Mouse (Mus musculus): ENCODE results near the gene Asl. TPM values are rescaled to one million over a fixed set of nuclear protein-coding genes. Genes with fewer than 3 reads are reported as not detected.

Asl gene
- polyA plus RNA-seq, 2 experiments from 2014 or later, result 102 to 103 TPM

DNA sequence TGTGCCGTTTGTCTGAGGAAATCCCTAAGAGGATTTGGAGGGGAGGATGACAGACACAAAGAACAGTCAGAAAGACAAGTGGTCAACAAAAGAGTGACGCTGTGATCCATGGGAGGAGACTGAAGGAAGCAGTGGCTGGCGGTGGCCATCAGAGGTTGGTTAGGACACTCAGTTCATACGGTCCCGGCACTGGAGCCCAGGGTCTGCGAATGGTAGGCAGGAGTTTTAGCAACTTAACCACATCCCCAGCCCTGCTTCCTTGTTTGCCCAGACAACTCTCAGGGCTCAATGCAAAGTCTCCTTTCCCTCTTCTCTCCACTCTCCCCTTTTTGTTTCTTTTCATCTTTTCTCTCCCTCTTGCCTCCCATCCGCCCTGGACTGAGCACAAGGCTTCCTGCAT lies 17.1 kb upstream of the Asl start:
- no peak for ATAC-seq

DNA sequence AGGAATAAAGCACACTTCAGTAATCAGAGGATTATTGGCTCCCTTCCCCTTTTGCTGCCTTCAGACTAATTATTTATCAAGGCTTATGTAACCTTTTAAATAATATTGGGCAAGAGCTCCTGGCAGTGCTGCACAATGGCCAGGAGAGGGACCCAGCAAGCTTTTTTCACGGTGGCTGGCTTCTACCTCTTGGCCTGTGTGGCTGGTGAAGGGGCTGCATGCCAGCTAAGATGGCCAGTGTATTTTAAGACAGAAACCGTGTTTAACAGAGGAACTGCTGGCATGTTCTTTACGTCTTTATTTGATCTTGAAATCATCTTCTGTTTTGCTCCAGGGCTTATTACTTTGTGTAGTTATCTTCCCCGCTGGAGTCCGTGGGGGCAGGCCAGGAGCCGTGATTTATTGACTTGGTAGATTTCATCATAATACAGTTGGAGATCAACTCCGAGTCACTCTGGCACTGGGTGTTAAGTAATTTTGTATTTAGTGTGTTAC lies 15.2 kb upstream of the Asl start:
- no peak for ATAC-seq

DNA sequence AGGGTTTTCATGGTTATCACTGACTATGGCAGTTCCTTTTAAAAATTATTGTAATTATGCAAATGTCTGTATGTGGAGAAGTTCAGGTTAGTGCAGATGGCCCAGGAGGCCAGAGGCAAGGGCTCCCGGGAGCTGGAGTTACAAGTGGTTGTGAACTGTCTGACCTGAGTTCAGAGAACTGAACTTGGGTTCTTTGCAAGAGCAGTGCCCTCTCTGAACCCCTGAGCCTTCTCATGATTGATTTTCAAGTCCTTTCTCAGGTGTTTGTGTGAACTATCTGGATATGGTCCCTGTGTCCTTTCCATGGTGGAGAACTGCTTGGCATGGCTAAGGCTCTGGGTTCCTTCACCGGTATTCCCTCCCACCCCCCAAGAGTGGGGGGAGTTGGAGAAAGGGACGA lies 14.7 kb upstream of the Asl start:
- ATAC-seq, result no peak

DNA sequence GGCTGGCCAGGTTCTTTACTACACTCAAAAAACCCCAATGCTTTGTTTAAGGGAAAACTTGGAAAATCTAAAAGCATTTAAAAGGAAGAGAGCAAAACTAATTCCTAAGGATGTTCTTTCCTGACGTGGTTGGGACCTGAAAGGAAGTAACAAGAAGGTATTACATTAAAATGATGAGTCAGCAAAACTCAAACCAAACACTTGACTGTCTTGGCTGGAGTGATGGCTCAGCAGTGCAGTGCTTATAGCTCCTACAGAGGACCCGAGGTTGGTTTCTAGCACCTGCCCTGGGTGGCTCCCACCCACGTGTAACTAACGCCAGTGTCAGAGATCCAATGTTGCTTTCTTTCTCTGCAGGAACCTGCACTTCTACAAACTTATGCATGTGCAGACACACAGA lies 12.2 kb upstream of the Asl start:
- ATAC-seq, result no peak

DNA sequence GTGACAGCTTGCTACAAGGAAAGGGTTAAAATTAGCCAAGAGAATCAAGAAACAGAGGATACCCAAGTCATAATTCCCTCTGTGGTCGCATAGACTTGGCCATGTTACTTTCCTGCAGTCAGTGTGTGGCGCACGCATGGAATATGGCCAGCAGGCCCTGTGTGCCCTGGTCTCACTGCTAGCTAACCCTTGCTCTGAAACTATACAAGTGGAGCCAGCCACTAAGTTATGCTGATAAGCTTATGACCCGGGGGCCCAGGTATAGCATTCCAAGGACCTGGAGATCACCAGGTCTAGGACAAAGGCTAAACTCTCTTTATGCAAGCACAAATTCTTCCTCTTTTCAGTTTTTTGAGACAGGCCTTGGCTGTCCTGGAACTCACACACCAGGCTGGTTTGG lies 11.8 kb upstream of the Asl start:
- no peak for ATAC-seq

DNA sequence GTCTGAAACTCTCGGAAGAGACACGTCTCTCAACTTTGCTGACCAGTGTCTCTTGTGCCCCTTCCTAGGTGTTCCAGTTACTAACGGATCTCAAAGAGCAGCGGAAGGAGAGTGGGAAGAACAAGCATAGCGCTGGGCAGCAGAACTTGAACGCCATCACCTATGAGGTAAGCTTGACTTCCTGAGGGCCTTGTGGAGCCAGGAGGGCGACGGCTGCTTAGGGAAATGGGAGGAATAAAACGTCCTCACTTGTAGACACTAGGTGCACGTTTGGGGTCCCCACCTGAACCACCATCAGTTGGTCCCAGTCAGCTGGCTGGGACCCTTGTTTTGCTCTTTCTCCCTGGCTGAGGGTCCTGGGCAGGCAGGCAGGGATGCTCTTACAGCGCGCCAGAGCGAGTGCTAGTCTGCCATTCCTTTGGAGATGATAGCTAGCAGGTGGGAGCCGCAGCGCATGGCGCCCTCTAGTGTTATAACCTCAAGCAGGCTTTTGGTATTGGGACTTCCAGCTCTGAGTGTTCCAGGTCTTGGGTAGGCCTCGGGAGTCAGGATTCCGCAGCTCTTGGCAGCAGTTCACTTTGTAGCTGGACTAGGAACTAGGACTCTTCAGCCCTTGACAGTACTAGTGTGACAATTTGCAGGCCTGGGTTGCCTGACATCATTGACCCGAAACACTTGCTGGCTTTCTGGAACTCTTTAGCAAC lies 8.9 kb upstream of the Asl start:
- ATAC-seq, result peak; percentile 57

DNA sequence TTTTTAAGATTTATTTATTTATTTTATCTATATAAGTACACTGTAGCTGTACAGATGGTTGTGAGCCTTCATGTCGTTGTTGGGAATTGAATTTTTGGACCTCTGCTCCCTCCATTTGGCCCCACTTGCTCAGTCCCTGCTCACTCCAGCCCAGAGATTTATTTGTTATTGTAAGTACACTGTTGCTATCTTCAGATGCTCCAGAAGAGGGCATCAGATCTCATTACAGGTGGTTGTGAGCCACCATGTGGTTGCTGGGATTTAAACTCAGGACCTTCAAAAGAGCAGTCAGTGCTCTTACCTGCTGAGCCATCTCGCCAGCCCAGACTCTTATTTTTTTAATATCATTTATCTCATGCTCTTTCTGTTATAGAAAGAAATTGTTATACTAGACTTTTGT lies 7.3 kb upstream of the Asl start:
- ATAC-seq, result peak; percentile 64

DNA sequence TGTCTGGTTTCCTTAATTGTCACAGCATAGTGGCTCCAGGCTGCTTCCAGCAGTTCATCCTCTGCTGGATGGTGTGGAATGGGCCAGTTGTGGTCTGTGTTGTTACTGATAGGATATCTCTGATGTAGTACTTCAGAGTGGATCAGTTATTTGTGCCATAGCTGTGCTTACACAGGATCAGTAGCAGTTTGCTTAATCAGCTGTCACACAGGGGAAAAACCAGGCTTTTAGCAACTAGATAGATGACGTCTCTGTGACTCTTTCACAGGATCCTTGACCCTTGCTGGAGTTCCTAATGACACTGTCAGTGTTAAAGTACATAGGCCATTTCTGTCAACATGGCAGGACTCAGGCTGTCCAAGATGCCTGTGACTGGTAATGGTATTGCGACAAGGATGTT lies 4.8 kb upstream of the Asl start:
- ATAC-seq, result no peak

DNA sequence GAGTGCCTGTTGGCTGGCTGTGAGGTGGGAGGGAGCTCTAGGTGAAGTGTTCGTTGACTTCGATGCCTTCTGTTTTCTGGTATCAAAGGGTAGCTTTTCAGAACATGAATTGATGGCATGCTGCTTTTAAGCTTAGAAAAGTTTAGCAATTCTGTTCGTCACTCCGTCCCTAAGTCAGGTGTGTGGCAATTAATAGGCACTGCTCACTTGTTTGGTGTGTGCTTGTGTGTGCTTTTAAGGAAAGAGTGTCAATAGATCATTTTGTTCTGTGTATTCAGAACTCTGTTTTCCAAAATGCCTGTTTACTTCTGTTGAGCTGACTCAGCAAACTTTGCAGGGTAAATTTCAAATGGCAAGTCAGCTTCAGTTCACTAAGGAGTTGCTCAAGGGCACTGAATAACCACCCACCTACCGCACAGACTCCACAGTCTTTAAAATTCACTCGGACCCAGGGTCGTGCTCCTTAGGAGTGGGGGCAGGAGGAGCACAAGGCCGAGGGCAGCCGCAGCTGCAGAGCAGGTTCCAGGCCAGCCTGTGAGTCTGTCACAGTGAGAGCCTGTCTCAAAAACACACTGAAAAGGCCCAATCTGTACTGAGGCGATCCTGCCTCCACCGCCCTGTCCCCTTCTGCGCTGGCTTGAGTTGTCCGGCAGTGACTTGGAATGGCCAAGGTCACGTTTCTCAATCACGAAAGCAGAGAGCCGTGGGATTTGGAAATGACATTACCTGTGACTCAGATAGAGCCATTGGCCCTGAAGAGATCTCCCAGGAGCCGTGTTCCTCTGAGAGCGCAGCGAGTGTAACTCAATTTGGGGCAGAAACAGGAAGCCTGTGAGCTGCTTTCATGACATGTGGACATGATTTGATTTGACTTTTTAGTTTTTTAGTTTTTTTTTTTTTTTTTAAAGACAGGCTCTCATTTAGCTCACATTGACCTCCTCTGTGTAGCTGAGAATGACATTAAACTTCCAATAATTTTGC lies 2.7 kb upstream of the Asl start:
- no peak for ATAC-seq

DNA sequence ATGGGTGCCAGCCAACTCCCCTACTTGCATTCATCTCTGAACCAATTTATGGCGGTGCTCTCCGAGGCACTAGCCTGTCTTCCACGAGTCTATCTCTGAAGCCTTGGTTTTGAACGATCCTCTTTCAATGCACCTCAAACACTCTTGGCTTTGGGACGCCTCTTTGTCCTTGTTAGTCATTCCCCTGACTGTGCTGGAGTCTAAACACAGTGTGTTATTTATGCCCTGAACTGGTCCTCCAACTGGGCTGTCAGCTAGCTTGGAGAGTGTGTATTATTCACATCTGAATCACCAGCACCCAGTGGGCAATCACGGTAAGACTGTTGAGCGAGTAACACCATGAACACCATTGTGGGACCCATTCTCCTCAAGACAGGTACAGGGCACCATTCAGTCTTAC lies 1.4 kb downstream of the Asl start:
- no peak for ATAC-seq

DNA sequence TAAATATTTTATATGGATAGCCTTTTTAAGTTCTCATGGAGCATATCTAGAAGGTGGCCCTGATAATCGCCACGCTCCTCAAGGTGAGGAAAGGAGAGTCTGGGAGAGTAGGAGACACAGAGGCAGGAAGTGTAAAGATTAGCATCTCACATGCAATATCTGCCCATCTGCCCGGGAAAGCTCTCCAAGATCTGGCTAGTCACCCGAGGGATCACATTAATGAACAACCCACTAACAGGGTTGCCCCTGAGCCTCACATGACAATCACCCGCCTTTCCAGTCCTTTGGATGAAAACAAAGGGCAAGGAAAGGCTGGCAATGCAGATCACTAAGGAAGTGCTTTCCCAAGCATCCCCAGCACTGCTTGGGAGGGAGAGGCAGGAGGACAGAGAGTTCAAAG lies 1.9 kb downstream of the Asl start:
- ATAC-seq, result no peak

DNA sequence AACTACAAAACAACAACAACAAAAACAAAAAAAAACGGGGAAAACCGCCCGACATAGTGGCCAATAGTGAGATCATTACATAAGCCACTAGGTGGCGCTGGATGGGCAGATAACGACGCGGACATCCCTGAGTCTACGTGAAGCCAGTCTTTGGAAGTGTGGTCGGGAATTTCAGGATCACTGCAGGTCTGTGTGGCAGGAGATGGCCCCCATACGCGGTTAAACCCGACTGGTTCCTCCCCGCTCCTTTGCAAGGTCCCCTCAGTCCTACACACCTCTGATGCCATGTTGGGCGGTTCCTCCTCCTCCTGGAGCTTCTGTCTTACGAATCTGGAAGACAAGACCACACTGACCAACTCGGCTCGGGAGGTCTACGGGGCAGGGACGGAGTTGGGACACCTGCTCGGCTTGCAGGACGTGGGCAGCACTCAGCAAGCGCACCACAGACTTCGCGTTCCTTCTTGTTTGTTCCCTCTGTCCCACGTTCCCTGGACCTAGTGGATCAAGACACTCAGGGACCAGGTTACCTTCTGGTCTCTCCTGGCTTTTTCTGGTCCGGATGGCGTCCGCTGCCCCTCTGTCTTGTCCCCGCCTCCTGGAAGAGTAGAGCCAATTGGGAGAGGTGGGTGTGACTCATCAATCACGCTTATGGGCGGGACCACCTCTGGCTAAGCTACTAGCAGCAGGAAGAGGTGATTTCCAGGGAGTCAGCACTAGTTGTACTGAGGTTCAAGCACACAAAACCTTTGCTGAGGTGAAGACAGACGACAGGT lies 5.1 kb downstream of the Asl start:
- ATAC-seq, result peak; percentile 93

DNA sequence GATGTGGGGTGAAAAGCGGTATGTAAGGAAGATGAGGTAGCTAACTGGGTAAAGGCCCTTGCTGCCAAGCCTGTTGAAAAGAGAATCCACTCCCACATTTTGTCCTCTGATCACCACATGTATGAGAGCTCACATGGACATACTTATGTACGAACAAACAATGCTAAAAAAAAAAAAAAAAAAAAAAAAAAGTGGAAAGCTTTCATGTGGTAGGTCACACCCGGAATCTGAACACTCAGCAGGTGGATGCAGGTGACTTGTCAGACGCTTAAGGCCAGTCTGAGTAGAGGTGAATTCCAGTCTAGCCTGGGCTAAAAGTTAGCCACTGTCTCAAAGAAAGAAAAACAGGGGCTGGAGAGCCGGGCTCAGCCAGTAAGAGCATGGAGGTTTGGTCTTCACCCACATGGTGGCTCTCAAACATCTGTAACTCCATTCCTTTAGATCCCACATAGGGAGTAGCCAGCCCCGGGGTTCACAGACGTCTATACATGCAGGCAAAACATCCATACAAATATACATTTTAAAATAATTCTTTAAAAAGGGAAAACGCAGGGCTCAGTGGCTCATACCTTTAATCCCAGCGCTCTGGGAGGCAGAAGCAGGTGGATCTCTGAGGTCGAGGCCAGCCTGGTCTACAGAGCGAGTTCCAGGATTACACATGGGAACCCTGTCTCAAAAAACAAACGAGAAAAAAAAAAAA lies 5.8 kb downstream of the Asl start:
- ATAC-seq, result no peak

DNA sequence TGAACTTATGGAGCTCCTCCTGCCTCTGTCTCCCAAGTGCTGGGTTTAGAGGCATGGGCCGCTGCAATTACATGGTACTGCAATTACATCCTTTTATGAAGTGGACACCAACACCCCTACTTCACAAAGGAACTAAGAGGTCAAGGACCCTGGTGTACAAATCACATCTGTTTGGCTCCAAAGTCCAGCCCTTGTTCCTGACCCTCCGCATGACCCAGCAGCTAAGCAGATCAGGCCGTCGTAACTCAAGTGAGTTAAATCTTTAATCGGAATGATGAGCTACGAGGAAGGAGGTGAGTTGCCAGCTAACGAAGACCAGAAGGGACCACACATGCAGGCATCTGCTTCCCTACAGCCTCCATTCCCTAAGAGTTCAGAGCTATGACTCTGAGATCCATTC lies 6.7 kb downstream of the Asl start:
- ATAC-seq, result no peak

DNA sequence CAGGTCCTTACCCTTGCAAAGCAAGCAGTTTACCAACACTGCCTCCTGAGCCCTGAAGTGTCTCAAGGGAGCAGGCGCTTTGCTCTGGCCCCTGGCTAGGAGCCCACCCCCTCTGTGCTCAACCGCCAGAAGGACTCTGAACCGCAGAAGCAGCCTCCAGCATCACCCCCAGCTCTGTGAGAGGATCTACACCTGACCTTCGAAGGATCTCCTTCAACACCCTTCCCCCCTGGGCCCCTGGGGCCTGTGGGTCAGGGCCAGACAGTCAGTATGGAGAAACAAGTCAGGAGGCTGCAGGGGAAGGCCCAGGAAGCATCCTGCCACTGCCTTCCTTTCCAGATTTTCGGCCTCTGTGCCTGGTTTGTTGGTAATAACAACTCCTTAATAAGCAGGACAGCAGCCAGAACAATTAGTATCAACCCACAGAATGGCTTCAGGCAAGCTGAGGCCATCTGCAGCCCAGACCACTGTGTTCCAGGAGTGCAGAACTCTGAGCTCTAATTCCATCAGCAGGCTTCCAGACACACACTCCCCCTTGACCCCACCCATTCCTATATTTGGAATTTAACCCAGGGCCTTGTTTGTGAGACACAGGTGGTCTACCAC lies 7.6 kb downstream of the Asl start:
- ATAC-seq, result no peak

DNA sequence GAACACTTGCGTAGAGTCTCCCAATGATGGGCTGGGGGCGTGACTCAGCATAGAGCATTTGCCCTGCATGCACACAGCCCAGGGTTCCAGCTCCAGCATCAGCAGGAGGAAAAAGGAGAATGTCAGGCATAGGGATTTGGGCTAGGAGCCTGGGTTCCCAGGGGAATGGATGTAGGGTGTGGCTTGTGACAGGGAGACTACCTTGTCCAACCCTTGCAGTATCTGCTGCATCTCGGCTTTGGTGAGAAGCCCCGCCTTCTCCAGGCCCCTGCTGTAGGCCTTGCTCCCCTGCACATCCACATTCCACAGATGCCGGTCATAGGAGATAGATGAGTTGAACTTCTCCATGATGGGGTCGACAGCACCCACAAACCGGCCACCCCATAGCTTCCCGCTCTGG lies 9.6 kb downstream of the Asl start:
- ATAC-seq, result no peak

DNA sequence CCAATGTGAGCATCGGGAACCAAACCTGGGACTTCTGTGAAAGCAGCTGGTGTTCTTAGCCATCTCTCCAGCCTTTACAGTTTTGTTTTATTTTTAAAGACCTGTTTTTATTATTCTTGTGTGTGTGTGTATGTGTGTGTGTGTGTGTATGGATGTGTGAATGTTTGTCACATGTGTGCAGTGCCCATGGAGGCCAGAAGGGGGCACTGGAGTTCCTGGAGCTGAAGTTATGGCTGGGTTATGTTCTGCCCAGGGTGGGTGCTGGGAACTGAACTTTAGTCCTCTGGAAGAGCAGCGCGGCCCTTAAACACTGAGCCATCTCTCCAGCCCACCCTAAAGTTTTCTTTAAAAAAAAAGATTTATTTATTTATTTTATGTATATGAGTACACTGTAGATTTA lies 13.9 kb downstream of the Asl start:
- ATAC-seq, result no peak

DNA sequence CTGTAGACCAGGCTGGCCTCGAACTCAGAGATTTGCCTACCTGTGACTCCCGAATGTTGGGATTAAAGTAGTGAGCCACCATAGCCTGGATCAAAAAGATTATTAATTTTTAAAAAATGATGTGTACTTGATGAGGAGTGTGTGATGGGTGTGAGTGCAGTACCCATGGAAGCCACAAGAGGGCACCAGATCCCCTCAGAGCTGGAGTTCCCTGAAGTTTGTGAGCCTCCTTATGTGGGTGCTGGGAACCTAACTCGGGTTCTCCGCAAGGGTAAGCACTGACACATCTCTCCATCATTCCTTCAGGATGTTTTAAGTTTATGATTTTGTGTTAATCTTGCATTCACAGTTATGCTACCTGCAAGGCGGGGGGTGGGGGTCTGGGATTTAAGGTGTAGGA lies 18.1 kb downstream of the Asl start:
- no peak for ATAC-seq

DNA sequence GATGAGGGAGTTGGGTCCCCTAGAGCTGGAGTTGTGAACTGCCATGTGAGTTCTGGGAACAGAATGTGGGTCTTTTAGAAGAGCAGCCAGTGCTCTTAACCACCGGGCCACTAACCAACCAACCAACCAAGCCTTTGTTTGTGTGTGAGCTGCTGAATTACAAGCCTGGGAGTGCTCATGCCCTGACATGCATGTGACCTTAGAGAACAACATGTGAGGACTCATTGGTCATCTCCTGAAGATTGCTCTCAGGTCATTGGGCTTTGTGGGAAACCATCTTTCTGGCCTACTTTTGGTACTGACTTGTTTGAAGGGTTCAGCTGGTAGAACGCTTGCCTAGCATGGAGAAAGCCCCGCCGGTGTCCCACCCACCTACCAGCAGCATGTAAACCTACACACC lies 19.3 kb downstream of the Asl start:
- ATAC-seq, result no peak

DNA sequence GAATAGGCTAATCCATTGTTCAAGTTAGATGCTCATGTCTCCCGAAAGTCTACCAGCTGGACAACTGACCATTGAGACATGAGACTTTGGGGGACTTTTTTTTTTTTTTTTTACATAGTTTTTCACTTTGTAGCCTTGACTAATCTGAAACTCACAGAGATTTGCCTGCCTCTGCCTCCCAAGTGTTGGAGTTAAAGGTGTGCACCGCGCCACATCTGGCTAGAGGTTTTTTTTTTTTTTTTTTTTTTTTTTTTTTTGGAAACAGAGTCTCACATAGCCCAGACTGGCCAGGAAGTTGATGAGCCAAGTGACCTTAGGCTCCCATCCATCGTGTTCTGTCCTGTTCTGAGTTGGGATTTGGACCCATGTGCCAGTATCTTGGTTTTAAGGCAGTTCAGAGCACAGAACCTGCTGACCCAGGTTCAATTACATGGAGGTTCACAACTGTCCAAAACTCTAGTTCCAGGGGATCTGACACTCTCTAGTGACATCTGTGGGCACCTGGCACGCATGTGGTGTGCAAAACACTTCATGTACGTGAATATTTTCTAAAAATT lies 20.9 kb downstream of the Asl start:
- no peak for ATAC-seq

DNA sequence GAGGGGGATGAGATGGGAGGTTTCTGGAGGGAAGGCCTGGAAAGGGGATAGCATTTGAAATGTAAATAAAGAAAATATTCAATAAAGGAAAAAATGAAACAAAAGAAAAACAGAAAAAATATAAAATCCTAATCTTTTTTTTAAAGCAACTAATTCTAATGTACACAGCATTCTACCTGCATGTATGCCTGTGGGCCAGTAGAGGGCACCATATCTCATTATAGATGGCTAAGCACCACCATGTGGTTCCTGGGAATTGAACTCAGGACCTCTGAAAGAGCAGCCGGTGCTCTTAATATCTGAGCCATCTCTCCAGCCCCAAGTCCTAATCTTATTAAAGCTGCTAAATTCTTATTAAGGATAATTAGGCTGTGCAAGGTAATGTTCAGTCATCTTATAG lies 21.7 kb downstream of the Asl start:
- ATAC-seq, result peak; percentile 53

DNA sequence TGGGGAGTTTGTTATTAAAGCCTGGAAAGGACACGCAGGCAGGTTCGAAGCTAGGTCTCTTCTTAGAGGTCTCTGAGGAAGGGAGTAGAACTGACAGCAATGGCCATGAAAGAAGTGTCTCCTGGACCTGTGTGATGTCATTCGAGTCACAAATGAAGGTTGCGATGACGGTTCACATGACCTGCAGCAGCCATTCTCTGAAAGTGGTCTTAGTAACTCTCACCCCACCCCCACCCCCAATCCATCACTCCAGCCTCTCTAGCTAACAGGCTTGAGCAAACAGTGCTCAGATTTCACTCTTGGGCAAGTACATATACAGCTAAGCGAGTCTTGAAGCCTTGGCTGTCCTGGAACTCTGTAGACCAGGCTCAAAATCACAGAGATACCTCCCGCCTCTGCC lies 25.8 kb downstream of the Asl start:
- no peak for ATAC-seq

Data from CD4-positive, CD25-positive, alpha-beta regulatory T cell, adult 4 months (primary cell).